Comparison of ENCODE assay signal across 12 mouse cellular contexts in the genomic region with DNA sequence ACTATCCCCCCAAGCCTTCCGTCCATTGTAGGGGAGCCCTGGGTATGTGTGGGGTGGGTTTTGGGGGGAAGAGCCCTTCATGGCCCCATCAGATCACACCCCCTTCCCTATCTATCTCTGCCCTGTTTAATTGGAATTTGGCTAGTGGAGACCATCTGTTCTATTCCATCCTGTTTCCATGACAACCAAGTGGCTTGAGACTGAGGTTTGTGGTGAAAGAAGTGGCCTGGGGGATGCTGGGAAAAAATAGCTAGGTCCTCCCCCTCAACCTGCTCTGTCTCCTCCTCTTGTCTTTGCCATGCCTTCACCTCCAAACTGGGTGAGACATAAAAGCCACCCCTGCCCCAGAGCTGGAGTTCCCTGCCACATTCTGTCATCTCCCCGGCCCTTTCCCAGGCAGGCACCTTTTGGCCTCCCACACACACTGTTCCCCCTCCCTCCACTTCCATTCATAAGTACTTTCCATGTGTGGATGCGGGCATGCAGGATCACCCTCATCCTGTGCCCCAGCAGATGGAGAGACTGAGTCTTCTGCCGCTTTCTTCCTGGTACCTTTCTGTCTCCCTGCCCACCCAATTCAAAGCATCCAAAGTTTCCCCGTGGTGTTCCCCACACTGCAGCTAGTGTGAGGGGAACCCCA. TPM values are rescaled to one million over a fixed set of nuclear protein-coding genes. Genes with fewer than 3 reads are reported as not detected.
DNase-seq lines count a peak whose midpoint lies in the region; ATAC-seq and TF ChIP-seq lines count a peak whose summit lies in the region.
"Had no signal": no experiment of that assay in that cellular context is flagged by ENCODE, and none has a peak within 500 bp of the region (broad histone marks: within the 10 kb centered on the region; RNA-seq: fewer than 3 reads in every experiment).

No protein-coding gene starts in this region.

- ATAC-seq in hindbrain, embryonic 11.5 days (ENCODE audit: low FRiP score), result peak; percentile 80
- peak; percentile 67 for ATAC-seq in midbrain, postnatal 0 days (ENCODE audit: low FRiP score)
- ATAC-seq: CD4-positive, CD25-positive, alpha-beta regulatory T cell, adult 4 months had no signal

- WGBS in hindbrain, embryonic 11.5 days, result 43% methylated on average over 5 of the region's 5 CpGs
- WGBS in midbrain, postnatal 0 days, result 40% methylated on average over 5 of the region's 5 CpGs

- H3K4me3 ChIP-seq in hindbrain, embryonic 11.5 days (ENCODE audit: low read depth, low read length), result no peak overlapping the region
- H3K4me3 ChIP-seq in midbrain, postnatal 0 days (ENCODE audit: low read depth, low read length), result no peak overlapping the region
- H3K4me3 ChIP-seq: erythroblast, embryonic 14.5 days had no signal

- H3K4me1 ChIP-seq in hindbrain, embryonic 11.5 days (replicated peaks; ENCODE audit: control insufficient read depth, insufficient read depth, low read length), result peaks cover 22% of the 10 kb centered on the region
- H3K4me1 ChIP-seq in midbrain, postnatal 0 days (ENCODE audit: insufficient read depth, low read length), result peaks cover 32% of the 10 kb centered on the region

- no peaks in the 10 kb centered on the region for H3K9me3 ChIP-seq in hindbrain, embryonic 11.5 days (ENCODE audit: control insufficient read depth, low read length)
- H3K9me3 ChIP-seq in midbrain, postnatal 0 days (ENCODE audit: low read length), result no peaks in the 10 kb centered on the region

- peak; percentile 45 for DNase-seq in layer of hippocampus, adult 11-12 months (ENCODE audit: low spot score)
- no peak for DNase-seq in layer of hippocampus, postnatal 25 days (ENCODE audit: extremely low spot score in 1 of 2, low spot score in 1 of 2)
- peak; percentile 96 for DNase-seq in brain, embryonic 14.5 days (ENCODE audit: low read depth)
- DNase-seq in hindbrain, embryonic 11.5 days (ENCODE audit: low spot score), result peak; percentile 73
- DNase-seq in midbrain, postnatal 0 days (ENCODE audit: low spot score), result peak; percentile 93
- no peak for DNase-seq in kidney, adult 18-20 months
- no peak for DNase-seq in heart, postnatal 4 days
- no peak for DNase-seq in gastrocnemius, postnatal 25 days
- DNase-seq: adrenal gland, postnatal 25 days; heart, postnatal 36 days had no signal

- H3K36me3 ChIP-seq in hindbrain, embryonic 11.5 days (ENCODE audit: control insufficient read depth, insufficient read depth, low read length), result no peaks in the 10 kb centered on the region
- no peaks in the 10 kb centered on the region for H3K36me3 ChIP-seq in midbrain, postnatal 0 days (ENCODE audit: insufficient read depth, low read length)

- no peak overlapping the region for H3K4me2 ChIP-seq in hindbrain, embryonic 11.5 days (replicated peaks; ENCODE audit: low read depth, low read length)
- peak overlapping the region; percentile 18 for H3K4me2 ChIP-seq in midbrain, postnatal 0 days (ENCODE audit: low read depth, low read length, poor library complexity, severe bottlenecking)

- TF ChIP-seq CTCF in brain, embryonic 14.5 days (IDR thresholded peaks at IDR 0.05; ENCODE audit: borderline replicate concordance, extremely low read depth, insufficient read depth, insufficient read length), result no peak
- no peak for TF ChIP-seq CTCF in midbrain, postnatal 0 days (IDR thresholded peaks at IDR 0.05)

- peak overlapping the region; percentile 72 for H3K27ac ChIP-seq in hindbrain, embryonic 11.5 days (ENCODE audit: low read depth, low read length)
- peak overlapping the region; percentile 67 for H3K27ac ChIP-seq in midbrain, postnatal 0 days (ENCODE audit: low read depth, low read length)

- TF ChIP-seq POLR2A in brain, embryonic 14.5 days (IDR thresholded peaks at IDR 0.05; ENCODE audit: borderline replicate concordance, extremely low read depth, insufficient read depth, insufficient read length, poor library complexity, severe bottlenecking), result no peak

- H3K9ac ChIP-seq in hindbrain, embryonic 11.5 days (ENCODE audit: low read depth, low read length), result no peak overlapping the region
- H3K9ac ChIP-seq in midbrain, postnatal 0 days (replicated peaks; ENCODE audit: low read length, poor library complexity, severe bottlenecking), result no peak overlapping the region

- no peaks in the 10 kb centered on the region for H3K27me3 ChIP-seq in hindbrain, embryonic 11.5 days (ENCODE audit: control insufficient read depth, insufficient read depth, low read length)
- no peaks in the 10 kb centered on the region for H3K27me3 ChIP-seq in midbrain, postnatal 0 days (ENCODE audit: insufficient read depth, low read length)

RNA-seq across cellular contexts. Expression of gene Nectin1, which starts 17.5 kb away (rescaled TPM):
- total RNA-seq in layer of hippocampus, postnatal 25 days (2021), result 10 to 100 TPM; 83.5 to 89.1 TPM
- 14.4 and 31.1 TPM in 2 replicates for polyA plus RNA-seq in brain, embryonic 14.5 days (2012; rRNA removed)
- 8.5 and 10.9 TPM in 2 replicates for polyA plus RNA-seq in hindbrain, embryonic 11.5 days (2014; fragmentation: Nextera tagmentation; extraction: Ambion mirVana)
- total RNA-seq in midbrain, postnatal 0 days (2014; rRNA removed), result 64.7 and 71.6 TPM in 2 replicates
- 14.9 and 15.4 TPM in 2 replicates for polyA plus RNA-seq in midbrain, postnatal 0 days (2015; fragmentation: Nextera tagmentation; extraction: Ambion mirVana)
- total RNA-seq in heart, postnatal 4 days (2021), result 1 to 10 TPM; 8.3 to 8.9 TPM
- total RNA-seq in gastrocnemius, postnatal 25 days (2021), result 1 to 10 TPM; 2.1 to 2.6 TPM

Comparison
In these comparisons a context has a peak if more than half of its experiments do, and no peak if none do; other contexts are left out.
1. DNase-seq: peak in layer of hippocampus, adult 11-12 months (single experiment), brain, embryonic 14.5 days (single experiment), hindbrain, embryonic 11.5 days (single experiment) and midbrain, postnatal 0 days (single experiment); none in layer of hippocampus, postnatal 25 days (0 of 2), kidney, adult 18-20 months (single experiment), heart, postnatal 4 days (single experiment) and gastrocnemius, postnatal 25 days (single experiment).